Comparison of ENCODE assay signal across 8 mouse cellular contexts in the genomic region with DNA sequence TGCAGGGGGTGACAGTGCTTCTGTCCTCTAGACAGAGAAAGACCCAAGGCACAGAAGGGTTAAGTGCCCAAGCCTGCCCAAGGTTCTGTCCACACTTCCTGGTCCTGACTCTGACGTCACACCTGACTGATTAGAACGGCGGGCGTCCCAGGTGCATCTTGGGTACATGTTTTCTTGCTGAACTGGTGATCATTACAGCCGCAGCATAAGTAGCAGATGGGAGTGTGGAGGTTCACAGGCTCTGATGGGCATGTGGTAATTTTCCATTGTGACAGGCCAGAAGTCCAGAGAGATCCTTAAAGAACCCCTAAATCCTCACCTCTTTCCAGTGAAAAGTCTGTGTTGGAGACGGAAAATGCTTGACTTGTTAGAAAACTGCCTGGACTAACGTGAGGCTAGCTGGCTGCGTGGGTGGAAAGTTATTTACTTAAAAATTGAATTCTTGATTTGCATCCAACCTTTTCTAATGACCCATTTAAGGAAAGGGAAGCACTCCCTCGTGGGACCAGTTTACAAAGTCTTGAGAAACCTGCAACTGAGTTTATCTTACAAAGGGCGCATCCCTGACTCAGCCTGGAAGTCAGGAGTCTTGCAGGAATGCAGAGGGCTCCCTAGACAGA. TPM values are rescaled to one million over a fixed set of nuclear protein-coding genes. Genes with fewer than 3 reads are reported as not detected.
DNase-seq lines count a peak whose midpoint lies in the region; ATAC-seq and TF ChIP-seq lines count a peak whose summit lies in the region.
"Had no signal": no experiment of that assay in that cellular context is flagged by ENCODE, and none has a peak within 500 bp of the region (broad histone marks: within the 10 kb centered on the region; RNA-seq: fewer than 3 reads in every experiment).

No protein-coding gene starts in this region.

- H3K27ac ChIP-seq in heart, embryonic 13.5 days (replicated peaks): no peak overlapping the region; the same call in 1 of the 2 replicates
- H3K27ac ChIP-seq in hindbrain, embryonic 13.5 days: no peak overlapping the region
- H3K27ac ChIP-seq in forebrain, embryonic 16.5 days (ENCODE audit: low read length): no peak overlapping the region
- H3K27ac ChIP-seq: hindbrain, embryonic 15.5 days had no signal

- H3K4me1 ChIP-seq in heart, embryonic 13.5 days: peaks cover 39% of the 10 kb centered on the region
- H3K4me1 ChIP-seq in hindbrain, embryonic 13.5 days (replicated peaks): 0 out of 2 replicates have a peak, but pooled peaks cover 4% of the 10 kb centered on the region
- no peaks in the 10 kb centered on the region for H3K4me1 ChIP-seq in forebrain, embryonic 16.5 days (replicated peaks; ENCODE audit: control insufficient read depth, insufficient read depth, low read length)
- H3K4me1 ChIP-seq: hindbrain, embryonic 15.5 days had no signal

- no peaks in the 10 kb centered on the region for H3K79me3 ChIP-seq in C2C12 (ENCODE audit: low read depth)

- no peaks in the 10 kb centered on the region for H3K79me2 ChIP-seq in C2C12 (ENCODE audit: control insufficient read depth, insufficient read depth)

- no peak overlapping the region for H3K4me3 ChIP-seq in C2C12 (ENCODE audit: insufficient read depth, poor library complexity, severe bottlenecking)
- H3K4me3 ChIP-seq in heart, embryonic 13.5 days: no peak overlapping the region
- H3K4me3 ChIP-seq in hindbrain, embryonic 13.5 days: no peak overlapping the region
- H3K4me3 ChIP-seq in forebrain, embryonic 16.5 days (replicated peaks; ENCODE audit: low read length): no peak overlapping the region
- H3K4me3 ChIP-seq: hindbrain, embryonic 15.5 days had no signal

- no peak overlapping the region for H3K9ac ChIP-seq in heart, embryonic 13.5 days
- H3K9ac ChIP-seq in hindbrain, embryonic 13.5 days: no peak overlapping the region
- no peak overlapping the region for H3K9ac ChIP-seq in forebrain, embryonic 16.5 days (replicated peaks; ENCODE audit: low read depth, low read length)
- H3K9ac ChIP-seq: hindbrain, embryonic 15.5 days had no signal

- DNase-seq in 3T3-L1 (ENCODE audit: low read depth, low spot score): peak; percentile 90
- peak; percentile 62 to 67 for DNase-seq in kidney, postnatal 36 days
- no peak for DNase-seq in layer of hippocampus, adult 11-12 months (ENCODE audit: low spot score)

- peak overlapping the region; percentile 4 for H3ac ChIP-seq in C2C12 (ENCODE audit: control insufficient read depth, insufficient read length, low read depth)

- 31% methylated on average over 10 of the region's 10 CpGs for WGBS in heart, embryonic 13.5 days
- 75% methylated on average over 10 of the region's 10 CpGs for WGBS in hindbrain, embryonic 13.5 days
- WGBS in forebrain, embryonic 16.5 days: 68% methylated on average over 10 of the region's 10 CpGs

- peak overlapping the region; percentile 16 for H3K4me2 ChIP-seq in heart, embryonic 13.5 days
- H3K4me2 ChIP-seq in hindbrain, embryonic 13.5 days: no peak overlapping the region
- no peak overlapping the region for H3K4me2 ChIP-seq in forebrain, embryonic 16.5 days (ENCODE audit: low read length)
- H3K4me2 ChIP-seq: hindbrain, embryonic 15.5 days had no signal

- no peaks in the 10 kb centered on the region for H3K9me3 ChIP-seq in heart, embryonic 13.5 days
- no peaks in the 10 kb centered on the region for H3K9me3 ChIP-seq in hindbrain, embryonic 13.5 days
- H3K9me3 ChIP-seq in forebrain, embryonic 16.5 days (ENCODE audit: control insufficient read depth, low read length): no peaks in the 10 kb centered on the region
- H3K9me3 ChIP-seq: hindbrain, embryonic 15.5 days had no signal

- no peaks in the 10 kb centered on the region for H3K36me3 ChIP-seq in C2C12 (ENCODE audit: control insufficient read depth, insufficient read depth)
- H3K36me3 ChIP-seq in heart, embryonic 13.5 days: no peaks in the 10 kb centered on the region
- no peaks in the 10 kb centered on the region for H3K36me3 ChIP-seq in hindbrain, embryonic 13.5 days
- H3K36me3 ChIP-seq in forebrain, embryonic 16.5 days (ENCODE audit: control insufficient read depth, insufficient read depth): no peaks in the 10 kb centered on the region
- H3K36me3 ChIP-seq: hindbrain, embryonic 15.5 days had no signal

- no peak for ATAC-seq in heart, embryonic 13.5 days (ENCODE audit: extremely low read depth, insufficient number of reproducible peaks, low FRiP score, low TSS enrichment)
- ATAC-seq in hindbrain, embryonic 13.5 days (ENCODE audit: low FRiP score): no peak
- ATAC-seq in forebrain, embryonic 16.5 days: no peak

- no peak for TF ChIP-seq CTCF in C2C12 (IDR thresholded peaks at IDR 0.05; ENCODE audit: control insufficient read depth, insufficient read depth, insufficient read length)

- H3K27me3 ChIP-seq in C2C12 (ENCODE audit: control insufficient read depth, insufficient read depth, insufficient read length): no peaks in the 10 kb centered on the region
- no peaks in the 10 kb centered on the region for H3K27me3 ChIP-seq in heart, embryonic 13.5 days (replicated peaks)
- H3K27me3 ChIP-seq in hindbrain, embryonic 13.5 days: no peaks in the 10 kb centered on the region
- no peaks in the 10 kb centered on the region for H3K27me3 ChIP-seq in forebrain, embryonic 16.5 days (replicated peaks; ENCODE audit: control insufficient read depth, insufficient read depth, low read length)
- H3K27me3 ChIP-seq: hindbrain, embryonic 15.5 days had no signal

TF ChIP-seq in C2C12, 6 proteins besides CTCF, POLR2A, EP300 and RAD21:
- TF ChIP-seq USF1 (IDR thresholded peaks at IDR 0.05; ENCODE audit: low read depth): no peak
- TF ChIP-seq CEBPB (IDR thresholded peaks at IDR 0.05; ENCODE audit: low read depth): no peak
- TF ChIP-seq MYOD1 (IDR thresholded peaks at IDR 0.05; ENCODE audit: control insufficient read depth, insufficient read length, low read depth): no peak
- no peak for TF ChIP-seq MYOG (IDR thresholded peaks at IDR 0.05; ENCODE audit: control insufficient read depth, extremely low read depth, insufficient read length)
- no peak for TF ChIP-seq FOSL1 (IDR thresholded peaks at IDR 0.05; ENCODE audit: insufficient read depth, low read length, poor library complexity, severe bottlenecking)
- TF ChIP-seq MAX (IDR thresholded peaks at IDR 0.05): no peak

RNA-seq across cellular contexts. Expression of a gene that starts 20.4 kb away (rescaled TPM):
- not detected for polyA plus RNA-seq in C2C12 (2012; fragmentation: generic; extraction: Trizol)
- not detected in 2 replicates for polyA plus RNA-seq in heart, embryonic 13.5 days (2015; fragmentation: Nextera tagmentation; extraction: Ambion mirVana)
- not detected in 2 replicates for polyA plus RNA-seq in hindbrain, embryonic 13.5 days (2015; fragmentation: Nextera tagmentation; extraction: Ambion mirVana)
- not detected in 2 replicates for polyA plus RNA-seq in forebrain, embryonic 16.5 days (2015; fragmentation: Nextera tagmentation; extraction: Ambion mirVana)
- polyA plus RNA-seq: hindbrain, embryonic 15.5 days had no signal
